1 mouse cellular context compared by ENCODE assay signal in the genomic region with DNA sequence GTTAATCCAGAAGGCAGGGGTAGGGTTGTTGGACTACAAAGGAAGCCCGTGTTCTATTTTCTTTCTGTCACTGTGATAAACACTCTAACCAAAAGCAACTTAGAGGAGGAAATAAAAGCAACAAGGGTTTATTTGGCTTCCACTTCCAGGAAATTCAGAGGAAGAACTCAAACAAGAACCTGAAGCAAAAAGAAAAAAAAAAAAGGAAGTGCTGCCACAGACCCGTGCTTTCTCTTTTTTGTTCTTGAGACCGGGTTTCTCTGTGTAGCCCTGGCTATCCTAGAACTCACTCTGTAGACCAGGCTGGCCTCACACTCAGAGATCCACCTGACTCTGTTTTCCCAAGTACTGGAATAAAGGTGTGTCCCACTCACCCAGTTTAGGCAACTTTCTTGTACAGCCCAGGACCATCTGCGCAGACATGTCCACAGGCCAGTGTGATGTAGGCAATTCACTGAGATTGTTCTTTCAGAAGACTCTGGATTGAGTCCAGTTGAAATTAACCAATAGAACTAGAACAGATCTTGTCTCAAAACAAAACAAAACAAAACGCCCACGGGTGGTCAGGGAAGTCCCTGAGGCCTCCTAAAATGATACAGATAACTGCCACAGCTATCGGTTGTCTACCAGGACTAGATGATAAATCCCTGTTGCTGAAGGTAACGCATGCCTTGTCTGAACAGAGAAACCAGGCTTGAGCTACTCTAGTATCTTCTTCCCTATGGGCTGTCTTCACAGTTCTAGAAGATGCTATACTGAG.
TF ChIP-seq lines count a peak whose summit lies in the region.

No protein-coding gene starts in this region.

TF ChIP-seq in MEL, 35 proteins besides CTCF, POLR2A, EP300 and RAD21 (continued from another document):
- no peak for TF ChIP-seq MAZ (IDR thresholded peaks at IDR 0.05; ENCODE audit: low read depth, low read length)
